Mouse (Mus musculus) lung, adult 2 months (tissue): Measurements from ENCODE around the gene Babam1.

Source experiments
- CTCF ChIP-seq: fragments of 200-500 bp; IDR thresholded peaks from 2 replicates; pipeline ENCODE4 v1.5.1; 2011; ENCODE audit warnings: mild to moderate bottlenecking, low read length, control low read depth; ENCODE audit not compliant: insufficient read depth
- POLR2A ChIP-seq: fragments of 200-500 bp; IDR thresholded peaks from 2 replicates; pipeline ENCODE4 v1.6.1; 2011; ENCODE audit warnings: low read depth, mild to moderate bottlenecking, control low read depth, low read length, borderline replicate concordance; ENCODE audit errors: extremely low read depth

GRCm38 (mm10) chr8:71404011-71404410 lies 7.3 kb downstream of the Babam1 start:
- TF ChIP-seq POLR2A (no peak), CTCF (no peak)
